Mouse (Mus musculus) E14TG2a.4 (cell line): Measurements from ENCODE around the gene Dnmbp.

Source experiments
- CTCF ChIP-seq: conservative IDR thresholded peaks from 2 replicates; pipeline ENCODE4 v1.5.1; 2014; ENCODE audit warnings: low read length
- NANOG ChIP-seq: IDR thresholded peaks from 2 replicates; pipeline ENCODE4 v1.6.1; 2014; ENCODE audit warnings: borderline replicate concordance, low read length, mixed read lengths

DNA sequence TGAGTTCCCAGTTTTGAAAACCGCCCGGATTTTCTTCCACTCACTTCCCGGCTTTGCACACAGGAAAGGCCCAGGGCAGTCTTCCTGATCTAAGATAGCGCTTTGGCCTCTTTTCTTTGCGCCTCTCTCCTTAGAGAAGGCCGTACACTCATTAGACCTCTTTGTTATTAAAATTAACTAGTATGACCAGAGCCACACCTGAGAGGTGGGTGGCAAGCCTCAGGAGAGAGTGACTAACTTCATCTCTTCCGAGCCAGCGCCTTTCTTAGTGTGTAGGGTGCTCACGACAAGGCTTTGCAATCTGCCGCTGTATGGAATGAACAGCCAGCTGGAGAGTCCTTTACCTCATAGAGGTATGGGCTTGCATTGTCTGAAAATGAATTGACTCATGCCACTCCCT is 136.1 kb downstream of the Dnmbp start:
- TF ChIP-seq CTCF (no peak), NANOG (peak; percentile 40; the same call in 1 of the 2 replicates)
